8 mouse cellular contexts compared by ENCODE assay signal in the genomic region with DNA sequence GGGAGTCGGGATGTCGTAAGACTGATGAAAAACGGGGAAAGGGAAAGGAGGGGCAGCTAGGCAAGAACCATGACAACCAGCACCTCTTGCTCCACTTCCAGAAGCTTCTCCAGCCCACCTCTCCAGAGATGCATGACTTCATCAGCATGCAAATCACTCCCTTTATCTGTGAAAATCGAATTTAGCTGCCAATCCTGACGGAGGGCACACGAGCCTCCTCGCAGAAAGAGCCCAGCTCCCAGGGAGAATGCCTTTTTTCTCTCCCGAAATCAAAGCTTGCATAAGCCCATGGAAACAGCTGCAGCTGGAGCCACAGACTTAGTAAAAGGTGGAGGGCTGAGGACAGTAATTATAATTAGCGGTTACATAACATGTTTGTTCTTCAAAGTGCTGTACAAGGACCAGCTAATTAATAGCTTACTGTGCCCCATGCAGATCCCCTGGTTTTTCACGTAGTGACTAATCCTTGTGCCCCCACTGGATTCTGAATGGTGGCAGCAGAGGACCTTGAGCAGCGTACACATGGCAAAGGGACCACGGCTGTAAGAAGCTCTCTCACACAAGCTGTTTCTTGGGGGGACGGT. TPM values are rescaled to one million over a fixed set of nuclear protein-coding genes. Genes with fewer than 3 reads are reported as not detected.
A peak's percentile ranks its signal among the peaks of the same experiment; 100 is the strongest.
DNase-seq lines count a peak whose midpoint lies in the region; ATAC-seq lines count a peak whose summit lies in the region.

No protein-coding gene starts in this region.

- intact Hi-C loops in left cerebral cortex, postnatal 25 days (cut with DNase I), result loop anchor here (2.0 kb wide), 1 partner anchor 50 kb away; a partner anchor contains a TSS

- H3K36me3 ChIP-seq in intestine, embryonic 15.5 days, result no peaks in the 10 kb centered on the region
- no peaks in the 10 kb centered on the region for H3K36me3 ChIP-seq in stomach, embryonic 16.5 days (ENCODE audit: control insufficient read depth, insufficient read depth, low read length)
- peaks cover 10% of the 10 kb centered on the region for H3K36me3 ChIP-seq in heart, embryonic 12.5 days

- no peak overlapping the region for H3K9ac ChIP-seq in intestine, embryonic 15.5 days
- H3K9ac ChIP-seq in stomach, embryonic 16.5 days (ENCODE audit: low read length), result 0 out of 2 replicates have a peak overlapping the region, but pooled peaks have one; percentile 46
- no peak overlapping the region for H3K9ac ChIP-seq in heart, embryonic 12.5 days

- no peak overlapping the region for H3K4me3 ChIP-seq in intestine, embryonic 15.5 days (replicated peaks)
- no peak overlapping the region for H3K4me3 ChIP-seq in stomach, embryonic 16.5 days (replicated peaks; ENCODE audit: low read length)
- H3K4me3 ChIP-seq in heart, embryonic 12.5 days, result no peak overlapping the region

- H3K27me3 ChIP-seq in intestine, embryonic 15.5 days (replicated peaks), result no peaks in the 10 kb centered on the region
- no peaks in the 10 kb centered on the region for H3K27me3 ChIP-seq in stomach, embryonic 16.5 days (ENCODE audit: control insufficient read depth, insufficient read depth, low read length)
- H3K27me3 ChIP-seq in heart, embryonic 12.5 days (replicated peaks), result no peaks in the 10 kb centered on the region

- H3K4me2 ChIP-seq in intestine, embryonic 15.5 days (replicated peaks), result peak overlapping the region; percentile 33
- peak overlapping the region; percentile 7 for H3K4me2 ChIP-seq in stomach, embryonic 16.5 days (ENCODE audit: low read depth, low read length)
- H3K4me2 ChIP-seq in heart, embryonic 12.5 days, result no peak overlapping the region

- 25% methylated on average over 13 of the region's 13 CpGs for WGBS in intestine, embryonic 15.5 days
- WGBS in stomach, embryonic 16.5 days, result 30% methylated on average over 13 of the region's 13 CpGs
- 50% methylated on average over 13 of the region's 13 CpGs for WGBS in heart, embryonic 12.5 days

- H3K27ac ChIP-seq in intestine, embryonic 15.5 days, result peak overlapping the region; percentile 51
- H3K27ac ChIP-seq in stomach, embryonic 16.5 days (ENCODE audit: low read length), result peak overlapping the region; percentile 40
- no peak overlapping the region for H3K27ac ChIP-seq in heart, embryonic 12.5 days (ENCODE audit: poor library complexity, severe bottlenecking)

- ATAC-seq in intestine, embryonic 15.5 days, result peak; percentile 32; the same call in 1 of the 2 replicates
- no peak for ATAC-seq in stomach, embryonic 16.5 days (ENCODE audit: insufficient read depth, low FRiP score)
- no peak for ATAC-seq in heart, embryonic 12.5 days (ENCODE audit: insufficient number of reproducible peaks, low FRiP score)

- DNase-seq in adrenal gland, adult (ENCODE audit: inconsistent age in 2 of 2, low spot score in 1 of 2), result peak; percentile 59 to 77
- DNase-seq in adrenal gland, postnatal 25 days, result no peak
- DNase-seq in MN1 (ENCODE audit: low spot score), result peak; percentile 65
- DNase-seq in left cerebral cortex, postnatal 25 days (ENCODE audit: low spot score in 2 of 2), result peak; percentile 41 to 70
- DNase-seq in thymus, postnatal 4 days, result no peak

- H3K9me3 ChIP-seq in intestine, embryonic 15.5 days, result no peaks in the 10 kb centered on the region
- H3K9me3 ChIP-seq in stomach, embryonic 16.5 days (replicated peaks; ENCODE audit: control insufficient read depth, low read length), result no peaks in the 10 kb centered on the region
- no peaks in the 10 kb centered on the region for H3K9me3 ChIP-seq in heart, embryonic 12.5 days (replicated peaks)

- peaks cover 13% of the 10 kb centered on the region for H3K4me1 ChIP-seq in intestine, embryonic 15.5 days (replicated peaks)
- H3K4me1 ChIP-seq in stomach, embryonic 16.5 days (ENCODE audit: control insufficient read depth, insufficient read depth, low read length), result peaks cover 14% of the 10 kb centered on the region
- peaks cover 23% of the 10 kb centered on the region for H3K4me1 ChIP-seq in heart, embryonic 12.5 days (replicated peaks)

RNA-seq across cellular contexts. Expression of a gene that starts 49.9 kb away (rescaled TPM):
- total RNA-seq in adrenal gland, postnatal 25 days (2021), result 2.8 and 4.0 TPM in 2 replicates
- 10.8 and 11.2 TPM in 2 replicates for polyA plus RNA-seq in intestine, embryonic 15.5 days (2015; fragmentation: Nextera tagmentation; extraction: Ambion mirVana)
- total RNA-seq in left cerebral cortex, postnatal 25 days (2021), result 1 to 10 TPM; 7.0 to 9.1 TPM
- 8.3 and 11.8 TPM in 2 replicates for polyA plus RNA-seq in stomach, embryonic 16.5 days (2015; fragmentation: Nextera tagmentation; extraction: Ambion mirVana)
- polyA plus RNA-seq in heart, embryonic 12.5 days (2016; fragmentation: Nextera tagmentation; extraction: Ambion mirVana), result 9.0 and 10.0 TPM in 2 replicates

Comparison
In these comparisons a context has a peak if more than half of its experiments do, and no peak if none do; other contexts are left out.
1. DNase-seq: peak in adrenal gland, adult (2 of 2), MN1 (single experiment) and left cerebral cortex, postnatal 25 days (2 of 2); none in adrenal gland, postnatal 25 days (single experiment) and thymus, postnatal 4 days (single experiment).